Mouse (Mus musculus) retina, adult 2 months (tissue): Measurements from ENCODE around the gene Cdca5.
A peak's percentile ranks its signal among the peaks of the same experiment; 100 is the strongest.
"Not testable (repeated sequence)": the region's sequence is repeated elsewhere in the genome, so short reads cannot be mapped to it uniquely, and the experiment has no call there.

Experiments
- DNase-seq: peaks from one replicate; pipeline ENCODE4 v3.0.0-alpha.2; 2012; ENCODE audit warnings: low read depth, low spot score

The Cdca5 gene

GRCm38 (mm10) chr19:6104476-6104875 lies 19.7 kb downstream of the Cdca5 start:
- no peak for DNase-seq

GRCm38 (mm10) chr19:6105586-6105985 lies 20.8 kb downstream of the Cdca5 start, which contains the start of gene Naaladl1:
Gene Naaladl1 (plus strand): TSS chr19:6105782.
- no peak for DNase-seq

DNA sequence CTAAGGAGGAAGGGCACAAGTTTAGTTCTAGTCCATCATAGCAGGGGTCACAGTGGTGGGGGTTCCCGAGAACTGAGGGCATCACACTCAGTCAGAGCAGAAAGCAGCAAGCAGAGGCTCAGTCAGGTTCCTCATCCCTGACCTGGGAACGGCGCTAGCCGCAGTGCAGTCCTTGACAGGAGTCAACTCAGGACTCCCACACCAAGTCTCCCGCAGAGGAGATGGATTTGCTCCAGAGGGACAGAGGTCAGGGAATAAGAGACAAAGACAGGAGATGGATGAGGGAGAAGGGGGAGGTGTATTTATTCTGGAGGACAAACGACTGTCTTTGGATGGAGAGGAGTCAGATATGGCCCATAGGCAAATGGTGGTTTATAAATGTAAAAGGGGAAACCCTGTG lies 28.3 kb downstream of the Cdca5 start:
- DNase-seq: no peak

- no peak for DNase-seq
Observed at GRCm38 (mm10) chr19:6116113-6116850, 31.5 kb downstream of the Cdca5 start.

GRCm38 (mm10) chr19:6117346-6117985 lies 32.7 kb downstream of the Cdca5 start:
- no peak for DNase-seq

GRCm38 (mm10) chr19:6117986-6118676 lies 33.3 kb downstream of the Cdca5 start, which contains the start of gene Sac3d1:
Gene Sac3d1 (minus strand): TSS chr19:6118650.
- peak; percentile 79 for DNase-seq

GRCm38 (mm10) chr19:6118677-6119185 lies 33.9 kb downstream of the Cdca5 start:
- DNase-seq: no peak

DNA sequence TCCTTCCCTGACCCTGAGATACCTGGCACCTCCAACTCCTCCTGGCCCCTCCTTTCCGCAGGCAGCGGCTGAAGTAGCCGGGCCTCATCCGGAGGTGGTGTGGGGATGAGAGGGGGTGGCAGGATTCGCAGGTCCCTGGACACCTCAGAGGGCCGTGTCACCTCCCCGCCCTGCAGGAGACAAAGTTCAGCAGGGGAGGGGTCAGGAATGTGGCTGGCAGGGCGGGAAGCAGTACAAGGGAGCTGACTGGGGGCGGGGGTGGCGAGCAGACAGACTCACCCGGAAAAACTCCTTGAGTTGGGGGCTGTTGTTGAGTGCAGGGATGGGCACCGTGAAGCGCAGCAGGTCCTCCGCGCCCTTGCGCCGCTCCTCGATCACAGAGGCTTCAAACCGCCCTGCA lies 37.0 kb downstream of the Cdca5 start:
- no peak for DNase-seq

DNA sequence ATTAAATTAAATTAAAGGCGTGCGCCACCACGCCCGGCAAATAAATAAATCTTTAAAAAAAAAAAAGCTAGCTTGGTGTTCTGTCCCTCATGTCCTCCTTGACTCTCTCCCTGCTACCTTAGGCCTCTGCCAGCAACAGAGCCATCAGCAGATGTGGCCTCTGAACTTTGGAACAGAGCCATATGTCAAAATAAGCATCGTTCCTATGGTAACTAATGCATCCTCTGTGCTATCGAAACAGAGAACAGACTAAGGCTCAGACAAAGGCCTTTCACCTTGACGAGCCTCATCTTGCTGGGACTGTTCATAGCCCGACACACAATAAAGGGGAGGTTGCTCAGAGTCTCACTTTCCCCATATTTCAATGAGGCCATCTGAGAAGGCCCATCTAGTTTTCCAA lies 38.5 kb downstream of the Cdca5 start:
- DNase-seq: no peak

DNA sequence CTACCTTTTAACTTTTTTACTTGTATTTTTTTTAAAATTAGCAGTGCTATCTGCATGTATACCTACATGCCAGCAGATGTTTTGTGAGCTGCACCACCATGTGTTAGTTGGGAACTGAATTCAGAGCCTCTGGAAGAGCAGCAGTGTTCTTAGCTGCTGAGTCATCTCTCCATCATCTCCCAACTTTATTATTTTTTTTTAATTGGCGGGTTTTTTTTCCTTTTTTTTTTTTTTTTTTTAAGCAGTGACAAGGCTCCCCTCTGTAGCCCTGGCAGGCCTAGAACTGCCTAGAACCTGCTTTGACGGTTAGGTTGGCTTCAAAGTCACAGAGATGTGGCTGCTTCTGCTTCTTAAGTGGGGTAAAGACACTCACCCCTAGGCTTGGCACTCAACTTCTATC lies 40.1 kb downstream of the Cdca5 start:
- DNase-seq: no peak

DNA sequence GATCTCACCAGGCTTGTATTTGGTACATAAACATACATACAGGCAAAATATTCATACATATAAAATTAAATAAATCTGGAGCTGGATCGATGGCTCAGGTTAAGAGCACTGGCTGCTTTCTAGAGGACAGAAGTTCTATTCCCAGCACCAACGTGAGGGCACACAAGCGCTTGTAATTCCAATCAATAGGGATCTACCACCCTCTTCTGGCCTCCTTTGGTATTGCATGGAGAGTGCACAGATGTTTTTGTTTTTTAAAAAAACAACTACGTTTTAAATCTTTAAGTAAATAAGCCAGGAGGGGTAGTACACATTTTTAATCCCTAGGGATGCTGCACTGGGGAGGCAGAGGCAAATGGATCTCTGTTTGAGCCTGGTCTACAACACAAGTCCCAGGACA lies 41.5 kb downstream of the Cdca5 start:
- DNase-seq: peak; percentile 39

GRCm38 (mm10) chr19:6126789-6127580 lies 42.2 kb downstream of the Cdca5 start:
- DNase-seq: no peak

DNA sequence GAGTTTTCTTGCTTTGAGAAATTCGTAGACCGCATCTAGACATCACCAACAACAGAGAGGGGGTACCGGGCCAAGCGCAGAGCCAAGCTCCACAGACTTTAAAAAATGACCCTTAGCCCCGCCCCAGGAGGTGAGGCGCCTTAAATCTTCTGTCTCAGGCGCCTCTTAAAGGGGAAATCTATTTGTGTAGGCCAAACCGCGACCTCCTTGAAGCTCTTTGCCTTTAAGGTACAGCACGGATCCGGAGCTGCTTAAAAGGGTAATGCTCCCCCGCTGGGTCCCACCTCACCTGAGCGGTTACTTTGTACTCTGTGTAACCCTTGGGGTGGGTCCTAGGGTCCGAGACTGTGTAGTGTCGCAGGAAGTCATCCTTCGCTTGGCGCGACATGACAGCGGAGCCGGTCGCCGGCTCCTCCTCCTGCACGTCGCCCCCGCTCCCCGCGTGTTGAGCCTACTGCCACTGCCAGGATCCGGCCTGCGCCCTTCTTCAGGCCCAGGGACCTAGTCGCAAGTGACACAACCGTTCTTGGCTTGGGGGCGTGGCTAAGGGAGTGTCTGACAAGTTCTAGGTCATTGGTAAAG lies 43.1 kb downstream of the Cdca5 start, which contains the start of gene Snx15:
Snx15 (minus strand) TSS at position 545 of the 582 bp plus-strand sequence.
- DNase-seq: peak; percentile 89

GRCm38 (mm10) chr19:6130414-6131128 lies 45.8 kb downstream of the Cdca5 start:
- DNase-seq: not testable (repeated sequence)

- no peak for DNase-seq
Observed at GRCm38 (mm10) chr19:6132171-6132827, 47.5 kb downstream of the Cdca5 start.

GRCm38 (mm10) chr19:6133197-6133596 lies 48.4 kb downstream of the Cdca5 start:
- not testable (repeated sequence) for DNase-seq

DNA sequence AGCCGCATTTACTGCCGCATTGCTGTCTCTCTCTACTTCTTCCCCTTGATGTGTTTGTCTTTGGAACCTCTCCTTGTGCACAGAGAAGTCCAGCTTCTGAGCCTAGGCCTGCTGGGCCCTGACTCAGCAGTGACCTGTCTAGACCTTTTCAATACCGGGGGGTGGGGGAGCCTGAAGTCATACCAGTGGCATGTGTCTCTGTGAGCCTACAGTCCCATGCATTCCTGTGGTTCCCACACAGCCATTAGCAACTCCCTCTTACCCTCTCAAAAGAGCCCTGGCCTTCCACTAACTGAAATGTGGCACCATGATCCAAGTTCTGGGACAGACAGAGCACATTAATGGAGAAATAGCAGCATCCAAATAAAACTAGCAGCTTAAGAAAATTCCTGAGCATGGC lies 51.6 kb downstream of the Cdca5 start:
- no peak for DNase-seq

DNA sequence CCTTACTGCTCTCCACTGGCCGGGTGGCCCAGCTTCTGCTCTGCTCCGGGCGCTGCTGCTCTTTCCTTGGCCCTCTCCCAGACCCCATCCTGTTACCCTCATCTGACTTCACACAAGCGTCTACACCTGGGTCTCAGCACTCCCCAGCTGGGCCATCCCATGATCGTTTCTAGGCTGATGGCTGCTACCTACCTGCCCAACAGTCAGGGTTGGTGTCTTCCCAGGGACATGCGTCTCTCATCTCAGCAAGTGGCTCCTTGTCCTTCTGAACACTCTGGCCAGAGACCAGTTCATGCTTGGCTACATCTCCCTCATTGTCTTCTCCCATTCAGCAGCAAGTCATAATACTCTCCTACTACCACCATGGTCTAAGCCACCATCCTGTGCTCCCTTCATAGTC lies 54.9 kb downstream of the Cdca5 start:
- no peak for DNase-seq

DNA sequence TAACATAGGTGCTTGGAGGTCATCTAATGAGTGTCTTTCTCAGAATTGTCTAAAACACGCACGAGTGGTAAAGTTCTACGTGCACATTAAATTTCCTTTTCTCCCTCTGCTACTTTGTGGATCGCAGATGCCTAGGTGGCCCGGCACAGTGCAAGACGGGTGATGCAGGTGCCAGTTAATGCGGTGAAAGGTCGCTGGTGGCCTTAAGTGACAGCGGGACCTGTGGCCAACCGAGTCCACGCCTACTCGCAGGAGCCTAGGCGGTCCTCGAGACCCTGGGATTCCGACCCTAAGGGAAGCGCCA lies 55.5 kb downstream of the Cdca5 start:
- DNase-seq: no peak
